Mouse (Mus musculus): ENCODE results near the gene Rock2. TPM values are rescaled to one million over a fixed set of nuclear protein-coding genes. Genes with fewer than 3 reads are reported as not detected.

Gene Rock2
- polyA plus RNA-seq, 1 experiment from 2014 or later, result 5.3 TPM

- TF ChIP-seq EP300 (IDR thresholded peaks at IDR 0.05; ENCODE audit: low read depth) (no peak; the same call in 1 of the 2 replicates), CTCF (IDR thresholded peaks at IDR 0.05; ENCODE audit: low read depth) (no peak)
- Histone ChIP-seq H3K9me3 (ENCODE audit: low read length) (no peaks in the 10 kb centered on the region), H3K4me3 (ENCODE audit: low read depth, low read length) (peak overlapping the region; percentile 79), H3K27me3 (ENCODE audit: insufficient read depth, low read length) (no peaks in the 10 kb centered on the region), H3K36me3 (replicated peaks; ENCODE audit: insufficient read depth, low read length) (no peaks in the 10 kb centered on the region), H3K4me2 (ENCODE audit: low read depth, low read length) (peak overlapping the region; percentile 81), H3K9ac (replicated peaks) (peak overlapping the region; percentile 93), H3K27ac (ENCODE audit: low read depth) (peak overlapping the region; percentile 99), H3K4me1 (ENCODE audit: insufficient read depth) (peaks cover 22% of the 10 kb centered on the region)
- WGBS (ENCODE audit: insufficient replicate concordance), result 4% methylated on average over 18 of the region's 18 CpGs
- no peak for DNase-seq
- peak; percentile 5 for ATAC-seq
Observed at GRCm38 (mm10) chr12:16893656-16894395, 869 bp upstream of the Rock2 start.

- Histone ChIP-seq H3K4me2 (ENCODE audit: low read depth, low read length) (peak overlapping the region; percentile 81), H3K36me3 (replicated peaks; ENCODE audit: insufficient read depth, low read length) (no peaks in the 10 kb centered on the region), H3K27ac (ENCODE audit: low read depth) (peak overlapping the region; percentile 99), H3K9ac (replicated peaks) (peak overlapping the region; percentile 93), H3K4me3 (ENCODE audit: low read depth, low read length) (peak overlapping the region; percentile 79), H3K27me3 (ENCODE audit: insufficient read depth, low read length) (no peaks in the 10 kb centered on the region), H3K4me1 (ENCODE audit: insufficient read depth) (peaks cover 24% of the 10 kb centered on the region), H3K9me3 (ENCODE audit: low read length) (no peaks in the 10 kb centered on the region)
- WGBS (ENCODE audit: insufficient replicate concordance), result under 1% methylated on average over 38 of the region's 41 CpGs
- TF ChIP-seq CTCF (IDR thresholded peaks at IDR 0.05; ENCODE audit: low read depth), result no peak
- TF ChIP-seq EP300 (IDR thresholded peaks at IDR 0.05; ENCODE audit: low read depth), result no peak
- ATAC-seq (peak; percentile 19), DNase-seq (peak; percentile 64)
Observed at GRCm38 (mm10) chr12:16895221-16895928, 680 bp downstream of the Rock2 start.

GRCm38 (mm10) chr12:16896073-16896789 lies 1.5 kb downstream of the Rock2 start:
- TF ChIP-seq EP300 (IDR thresholded peaks at IDR 0.05; ENCODE audit: low read depth), result no peak
- no peak for TF ChIP-seq CTCF (IDR thresholded peaks at IDR 0.05; ENCODE audit: low read depth)
- H3K4me2 ChIP-seq (ENCODE audit: low read depth, low read length), result peak overlapping the region; percentile 81
- 8% methylated on average over 8 of the region's 8 CpGs for WGBS (ENCODE audit: insufficient replicate concordance)
- no peak for DNase-seq
- peak overlapping the region; percentile 93 for H3K9ac ChIP-seq (replicated peaks)
- no peaks in the 10 kb centered on the region for H3K27me3 ChIP-seq (ENCODE audit: insufficient read depth, low read length)
- H3K27ac ChIP-seq (ENCODE audit: low read depth), result peak overlapping the region; percentile 99; the same call in 1 of the 2 replicates
- H3K9me3 ChIP-seq (ENCODE audit: low read length), result no peaks in the 10 kb centered on the region
- H3K4me3 ChIP-seq (ENCODE audit: low read depth, low read length), result peak overlapping the region; percentile 79
- no peak for ATAC-seq
- no peaks in the 10 kb centered on the region for H3K36me3 ChIP-seq (replicated peaks; ENCODE audit: insufficient read depth, low read length)
- H3K4me1 ChIP-seq (ENCODE audit: insufficient read depth), result peaks cover 29% of the 10 kb centered on the region

GRCm38 (mm10) chr12:16897225-16897624 lies 2.5 kb downstream of the Rock2 start:
- Histone ChIP-seq H3K36me3 (replicated peaks; ENCODE audit: insufficient read depth, low read length) (no peaks in the 10 kb centered on the region), H3K9me3 (ENCODE audit: low read length) (no peaks in the 10 kb centered on the region), H3K4me2 (ENCODE audit: low read depth, low read length) (peak overlapping the region; percentile 81), H3K9ac (replicated peaks) (no peak overlapping the region), H3K4me1 (ENCODE audit: insufficient read depth) (peaks cover 29% of the 10 kb centered on the region), H3K4me3 (ENCODE audit: low read depth, low read length) (no peak overlapping the region; the same call in 1 of the 2 replicates), H3K27ac (ENCODE audit: low read depth) (0 out of 2 replicates have a peak overlapping the region, but pooled peaks have one; percentile 18), H3K27me3 (ENCODE audit: insufficient read depth, low read length) (no peaks in the 10 kb centered on the region)
- WGBS (ENCODE audit: insufficient replicate concordance), result 50% methylated on average over 2 of the region's 2 CpGs
- no peak for TF ChIP-seq CTCF (IDR thresholded peaks at IDR 0.05; ENCODE audit: low read depth)
- ATAC-seq (no peak), DNase-seq (no peak)

GRCm38 (mm10) chr12:16898221-16898620 lies 3.5 kb downstream of the Rock2 start:
- Histone ChIP-seq H3K4me1 (ENCODE audit: insufficient read depth) (peaks cover 27% of the 10 kb centered on the region), H3K9ac (replicated peaks) (no peak overlapping the region), H3K4me3 (ENCODE audit: low read depth, low read length) (no peak overlapping the region), H3K36me3 (replicated peaks; ENCODE audit: insufficient read depth, low read length) (no peaks in the 10 kb centered on the region), H3K9me3 (ENCODE audit: low read length) (no peaks in the 10 kb centered on the region), H3K4me2 (ENCODE audit: low read depth, low read length) (0 out of 2 replicates have a peak overlapping the region, but pooled peaks have one; percentile 24), H3K27me3 (ENCODE audit: insufficient read depth, low read length) (no peaks in the 10 kb centered on the region), H3K27ac (ENCODE audit: low read depth) (no peak overlapping the region)
- no peak for ATAC-seq
- WGBS (ENCODE audit: insufficient replicate concordance), result 38% methylated on average over 2 of the region's 2 CpGs
- TF ChIP-seq CTCF (IDR thresholded peaks at IDR 0.05; ENCODE audit: low read depth) (no peak), EP300 (IDR thresholded peaks at IDR 0.05; ENCODE audit: low read depth) (no peak)
- DNase-seq, result no peak

- Histone ChIP-seq H3K27me3 (ENCODE audit: insufficient read depth, low read length) (no peaks in the 10 kb centered on the region), H3K4me1 (ENCODE audit: insufficient read depth) (peaks cover 22% of the 10 kb centered on the region), H3K9me3 (ENCODE audit: low read length) (no peaks in the 10 kb centered on the region), H3K9ac (replicated peaks) (0 out of 2 replicates have a peak overlapping the region, but pooled peaks have one; percentile 9), H3K36me3 (replicated peaks; ENCODE audit: insufficient read depth, low read length) (no peaks in the 10 kb centered on the region), H3K4me3 (ENCODE audit: low read depth, low read length) (no peak overlapping the region), H3K4me2 (ENCODE audit: low read depth, low read length) (no peak overlapping the region), H3K27ac (ENCODE audit: low read depth) (no peak overlapping the region)
- ATAC-seq (no peak), DNase-seq (no peak)
- TF ChIP-seq CTCF (IDR thresholded peaks at IDR 0.05; ENCODE audit: low read depth) (no peak), EP300 (IDR thresholded peaks at IDR 0.05; ENCODE audit: low read depth) (no peak)
Observed at GRCm38 (mm10) chr12:16898790-16899189, 4.1 kb downstream of the Rock2 start.
